Mouse (Mus musculus): Measurements from ENCODE around the gene Clmp. TPM values are rescaled to one million over a fixed set of nuclear protein-coding genes. Genes with fewer than 3 reads are reported as not detected.

Gene Clmp
- total RNA-seq, 2 experiments from 2014 or later = 27.3 to 31.1 TPM

- DNase-seq (ENCODE audit: extremely low spot score in 1 of 2, low spot score in 2 of 2) = no peak
- no peak for TF ChIP-seq CTCF (IDR thresholded peaks at IDR 0.05)
- Histone ChIP-seq H3K27ac (no peak overlapping the region), H3K4me3 (no peak overlapping the region)
- intact Hi-C loops (cut with DNase I) = no loop called here
These were observed 8.5 kb downstream of the Clmp start for GRCm38 (mm10) chr9:40694284-40694683.

- intact Hi-C loops (cut with DNase I) = no loop called here
- no peak for TF ChIP-seq CTCF (IDR thresholded peaks at IDR 0.05)
- Histone ChIP-seq H3K27ac (no peak overlapping the region), H3K4me3 (no peak overlapping the region)
- DNase-seq (ENCODE audit: extremely low spot score in 1 of 2, low spot score in 2 of 2) = no peak
These were observed 10.3 kb downstream of the Clmp start for GRCm38 (mm10) chr9:40696086-40696485.

GRCm38 (mm10) chr9:40699194-40699593 lies 13.4 kb downstream of the Clmp start:
- Histone ChIP-seq H3K4me3 (no peak overlapping the region), H3K27ac (no peak overlapping the region)
- TF ChIP-seq CTCF (IDR thresholded peaks at IDR 0.05) = no peak
- intact Hi-C loops (cut with DNase I) = no loop called here
- no peak for DNase-seq (ENCODE audit: extremely low spot score in 1 of 2, low spot score in 2 of 2)

- TF ChIP-seq CTCF (IDR thresholded peaks at IDR 0.05) = no peak
- intact Hi-C loops (cut with DNase I) = no loop called here
These were observed 14.5 kb downstream of the Clmp start for GRCm38 (mm10) chr9:40700253-40700652.

GRCm38 (mm10) chr9:40704364-40705276 lies 18.9 kb downstream of the Clmp start:
- Histone ChIP-seq H3K27ac (no peak overlapping the region), H3K4me3 (no peak overlapping the region)
- no peak for DNase-seq (ENCODE audit: extremely low spot score in 1 of 2, low spot score in 2 of 2)
- TF ChIP-seq CTCF (IDR thresholded peaks at IDR 0.05) = no peak
- intact Hi-C loops (cut with DNase I) = no loop called here

More at GRCm38 (mm10) chr9:40700253-40700652, 14.5 kb downstream of the Clmp start:
- no peak for DNase-seq (ENCODE audit: extremely low spot score in 1 of 2, low spot score in 2 of 2)
- Histone ChIP-seq H3K27ac (no peak overlapping the region), H3K4me3 (no peak overlapping the region)

- TF ChIP-seq CTCF (IDR thresholded peaks at IDR 0.05) = no peak
- intact Hi-C loops (cut with DNase I) = no loop called here
- DNase-seq (ENCODE audit: extremely low spot score in 1 of 2, low spot score in 2 of 2) = no peak
- Histone ChIP-seq H3K4me3 (no peak overlapping the region), H3K27ac (no peak overlapping the region; the same call in 1 of the 2 replicates)
These were observed 22.8 kb downstream of the Clmp start for GRCm38 (mm10) chr9:40708448-40709140.

- no peak for DNase-seq (ENCODE audit: extremely low spot score in 1 of 2, low spot score in 2 of 2)
- no peak for TF ChIP-seq CTCF (IDR thresholded peaks at IDR 0.05)
- H3K27ac ChIP-seq = no peak overlapping the region
- intact Hi-C loops (cut with DNase I) = no loop called here
- H3K4me3 ChIP-seq = no peak overlapping the region
These were observed 23.4 kb downstream of the Clmp start for GRCm38 (mm10) chr9:40709141-40709537.

- TF ChIP-seq CTCF (IDR thresholded peaks at IDR 0.05) = no peak
- Histone ChIP-seq H3K27ac (no peak overlapping the region), H3K4me3 (no peak overlapping the region)
- intact Hi-C loops (cut with DNase I) = no loop called here
- no peak for DNase-seq (ENCODE audit: extremely low spot score in 1 of 2, low spot score in 2 of 2)
These were observed 23.8 kb downstream of the Clmp start for GRCm38 (mm10) chr9:40709587-40709986.

GRCm38 (mm10) chr9:40709991-40710390 lies 24.2 kb downstream of the Clmp start:
- no peak overlapping the region for H3K4me3 ChIP-seq
- intact Hi-C loops (cut with DNase I) = no loop called here
- no peak for DNase-seq (ENCODE audit: extremely low spot score in 1 of 2, low spot score in 2 of 2)
- no peak overlapping the region for H3K27ac ChIP-seq
- no peak for TF ChIP-seq CTCF (IDR thresholded peaks at IDR 0.05)

- DNase-seq (ENCODE audit: extremely low spot score in 1 of 2, low spot score in 2 of 2) = no peak
- H3K27ac ChIP-seq = no peak overlapping the region
These were observed 25.9 kb downstream of the Clmp start for GRCm38 (mm10) chr9:40711654-40712053.

GRCm38 (mm10) chr9:40717182-40717874 lies 31.6 kb downstream of the Clmp start:
- TF ChIP-seq CTCF (IDR thresholded peaks at IDR 0.05) = no peak; the same call in none of the 2 replicates
- intact Hi-C loops (cut with DNase I) = no loop called here
- Histone ChIP-seq H3K4me3 (no peak overlapping the region), H3K27ac (no peak overlapping the region)
- DNase-seq (ENCODE audit: extremely low spot score in 1 of 2, low spot score in 2 of 2) = peak; percentile 33 to 59

More at GRCm38 (mm10) chr9:40711654-40712053, 25.9 kb downstream of the Clmp start:
- intact Hi-C loops (cut with DNase I) = no loop called here
- no peak overlapping the region for H3K4me3 ChIP-seq
- TF ChIP-seq CTCF (IDR thresholded peaks at IDR 0.05) = no peak

GRCm38 (mm10) chr9:40717875-40718185 lies 32.1 kb downstream of the Clmp start:
- no peak for DNase-seq (ENCODE audit: extremely low spot score in 1 of 2, low spot score in 2 of 2)
- no peak for TF ChIP-seq CTCF (IDR thresholded peaks at IDR 0.05)
- no peak overlapping the region for H3K4me3 ChIP-seq
- intact Hi-C loops (cut with DNase I) = no loop called here
- H3K27ac ChIP-seq = no peak overlapping the region
